Mouse (Mus musculus) thymus, adult 2 months (tissue): ENCODE measurements around the gene Creb5.

ENCODE experiments used
- CTCF ChIP-seq: fragments of 200-500 bp; IDR thresholded peaks from 2 replicates; pipeline ENCODE4 v1.5.1; 2012; ENCODE audit warnings: mild to moderate bottlenecking, control low read depth, low read length, moderate library complexity, borderline replicate concordance; ENCODE audit not compliant: control insufficient read depth, poor library complexity, insufficient read depth; ENCODE audit errors: extremely low read depth
- POLR2A ChIP-seq: fragments of 200-500 bp; IDR thresholded peaks from 2 replicates; pipeline ENCODE4 v1.6.1; 2012; ENCODE audit warnings: mild to moderate bottlenecking, low read length, control low read depth, moderate library complexity; ENCODE audit not compliant: control insufficient read depth, poor library complexity, insufficient read depth; ENCODE audit errors: extremely low read depth

- TF ChIP-seq CTCF (no peak), POLR2A (no peak)
Observed at GRCm38 (mm10) chr6:53642826-53643356, 355.8 kb downstream of the Creb5 start.
